Mouse (Mus musculus) heart, adult 18-20 months (tissue): ENCODE data around the gene Sgsm3. TPM values are rescaled to one million over a fixed set of nuclear protein-coding genes. Genes with fewer than 3 reads are reported as not detected.
A peak's percentile ranks its signal among the peaks of the same experiment; 100 is the strongest.
"Not testable (repeated sequence)": the region's sequence is repeated elsewhere in the genome, so short reads cannot be mapped to it uniquely, and the experiment has no call there.

ENCODE experiments used
- DNase-seq, 2 experiments: peaks; one replicate each; pipeline ENCODE4 v3.0.0; 2021 to 2022; ENCODE audit warnings: mixed read lengths in 1 of 2
- long read RNA-seq, 2 experiments: library from polyadenylated mRNA; stranded (forward); transcript quantifications; one replicate each; pipeline ENCODE4 v2.0.0; 2021
- total RNA-seq, 2 experiments: library from RNA; stranded (reverse); gene quantifications; 2 replicates each; pipeline ENCODE4 v1.2.3; 2021

The Sgsm3 gene
- 10 to 100 TPM; 13.2 to 13.3 TPM for total RNA-seq
- long read RNA-seq, experiment 1, transcript Sgsm3-208 (22 exons, 2,997 nt): major isoform, 6 of 8 reads
- long read RNA-seq, experiment 1, partial matches to known transcripts: 0 of 8 reads
- long read RNA-seq, experiment 1, other reads (novel, unspliced or antisense): 2 of 8 reads
- long read RNA-seq, experiment 2, transcript Sgsm3-208 (22 exons, 2,997 nt): major isoform, 11 of 13 reads
- long read RNA-seq, experiment 2, partial matches to known transcripts: 1 of 13 reads
- long read RNA-seq, experiment 2, other reads (novel, unspliced or antisense): 1 of 13 reads

DNA sequence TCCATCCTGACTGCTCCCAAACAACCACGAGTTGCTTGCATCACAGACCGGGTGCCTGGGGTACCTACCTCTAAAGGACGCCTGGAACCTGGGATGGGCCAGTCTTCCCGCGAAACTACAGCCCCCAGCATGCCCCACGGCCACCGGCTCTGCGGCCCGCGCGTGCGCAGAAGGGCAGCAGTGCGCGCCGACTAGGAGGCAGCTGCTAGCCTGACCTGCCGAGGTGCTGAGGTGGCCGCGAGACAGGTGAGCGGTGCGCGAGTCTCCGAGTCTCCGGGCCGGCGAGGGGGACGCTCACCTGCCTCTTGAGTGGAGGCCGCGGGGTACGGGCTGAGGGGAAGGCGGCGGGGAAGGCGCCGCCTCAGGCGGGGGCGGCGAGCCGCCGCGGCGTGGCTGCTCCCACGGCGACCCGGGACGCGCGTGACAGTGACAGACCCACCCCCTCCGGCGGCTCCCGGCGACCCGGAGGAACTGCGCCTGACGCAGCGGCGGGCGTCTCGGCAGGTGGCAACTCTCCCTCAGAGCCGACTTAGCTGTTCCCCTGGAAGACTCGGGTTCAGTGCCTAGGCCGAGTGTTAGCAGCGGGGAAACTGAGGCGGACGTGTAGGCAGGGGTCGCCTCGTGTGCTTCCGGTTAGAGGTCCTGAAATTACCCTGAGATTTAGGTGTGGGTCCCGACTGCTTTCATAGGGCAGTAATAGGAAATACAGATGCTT is at the start of gene Sgsm3:
TSS of gene Sgsm3 (plus strand) at position 146 of the 715 bp plus-strand sequence.
- peak; percentile 87 to 89 for DNase-seq

- no peak for DNase-seq
Observed at GRCm38 (mm10) chr15:80928811-80929355, 48.7 kb upstream of the Sgsm3 start.

GRCm38 (mm10) chr15:80930048-80930571 is 47.5 kb upstream of the Sgsm3 start:
- no peak for DNase-seq

- not testable (repeated sequence) for DNase-seq
Observed at GRCm38 (mm10) chr15:80930676-80931320, 46.8 kb upstream of the Sgsm3 start.

DNA sequence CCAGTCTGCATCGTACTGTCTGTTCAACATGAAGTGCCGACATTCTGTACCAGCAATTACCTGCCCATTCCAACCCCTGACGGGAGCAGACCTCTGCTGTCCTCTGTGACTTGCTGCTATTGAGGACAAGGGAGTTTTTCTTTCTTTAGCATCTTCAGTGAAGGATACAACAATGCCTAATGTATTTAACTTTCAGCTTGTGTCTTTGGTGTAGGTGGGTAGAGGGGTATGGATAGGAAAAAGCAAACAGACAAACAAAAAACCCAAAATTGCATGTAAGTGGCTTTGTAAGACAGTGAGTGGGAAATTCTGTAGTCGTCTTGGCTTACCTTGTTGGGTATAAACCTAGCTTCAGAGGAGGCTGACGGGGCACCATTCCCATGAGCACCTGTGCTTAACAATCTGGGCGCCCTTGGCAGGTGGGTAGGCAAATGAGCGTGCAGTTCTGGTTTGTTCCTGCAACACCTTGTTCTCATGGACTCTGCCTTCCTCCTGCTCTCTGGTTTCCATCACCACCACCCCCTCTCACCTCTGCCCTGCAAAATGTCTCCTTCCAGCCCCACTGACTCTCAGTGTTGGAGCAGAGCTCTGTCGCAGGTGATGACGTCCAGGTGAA is 46.1 kb upstream of the Sgsm3 start:
- no peak for DNase-seq

- no peak for DNase-seq
Observed at GRCm38 (mm10) chr15:80934841-80935240, 42.7 kb upstream of the Sgsm3 start.

- peak; percentile 20 to 21 for DNase-seq
Observed at GRCm38 (mm10) chr15:80936686-80937085, 40.9 kb upstream of the Sgsm3 start.

DNA sequence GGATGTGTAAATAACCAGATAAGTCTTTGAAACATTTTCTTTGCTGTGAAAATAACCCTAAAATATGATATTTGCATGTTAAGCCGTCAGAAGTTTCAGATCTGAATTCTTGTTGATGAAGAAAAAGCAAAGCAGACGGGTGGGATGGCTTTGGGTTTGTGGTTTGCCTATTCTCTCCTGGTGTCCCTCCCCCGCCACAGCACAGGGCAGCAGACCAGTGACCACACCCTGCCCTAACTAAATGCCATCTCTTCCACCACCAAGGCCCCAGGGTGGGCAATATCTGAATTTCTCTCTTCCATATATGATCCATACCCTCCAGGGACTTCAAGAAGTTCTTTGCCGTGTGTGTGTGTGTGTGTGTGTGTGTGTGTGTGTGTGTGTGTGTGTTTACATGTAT is 39.0 kb upstream of the Sgsm3 start:
- no peak for DNase-seq

- no peak for DNase-seq
Observed at GRCm38 (mm10) chr15:80939401-80939800, 38.2 kb upstream of the Sgsm3 start.

DNA sequence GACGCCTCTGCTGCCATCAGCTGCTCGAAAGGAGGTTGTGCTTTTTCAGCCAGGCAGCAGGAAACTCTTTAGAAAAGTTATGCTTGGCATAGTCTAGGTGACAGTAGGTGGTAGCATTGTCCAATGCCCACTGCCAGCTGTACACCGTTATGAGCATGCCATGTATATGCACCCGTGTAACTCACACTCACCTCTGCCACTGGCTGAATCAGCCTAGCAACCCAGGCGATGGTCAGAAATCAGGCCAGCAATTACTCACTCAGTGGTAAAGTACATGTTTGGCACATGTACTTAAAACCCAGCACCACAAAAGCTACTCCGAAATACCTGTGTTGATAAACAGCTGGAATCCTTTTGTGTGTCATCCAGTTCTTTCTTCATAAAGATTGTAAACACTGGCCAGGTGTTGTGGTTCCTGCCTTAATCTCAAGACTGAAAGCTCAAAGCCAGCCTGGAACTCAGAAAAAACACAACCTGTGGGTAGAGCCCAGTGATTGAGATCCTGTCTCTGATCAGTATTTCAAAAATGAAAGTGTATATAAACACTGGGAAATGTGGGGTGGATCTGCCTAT is 36.0 kb upstream of the Sgsm3 start:
- DNase-seq: no peak

- DNase-seq: peak in 1 of 2 experiments; percentile 28
Observed at GRCm38 (mm10) chr15:80945851-80946250, 31.7 kb upstream of the Sgsm3 start.

- DNase-seq: peak; percentile 90 to 92
Observed at GRCm38 (mm10) chr15:80948145-80949135, 29.1 kb upstream of the Sgsm3 start, which contains the start of gene Adsl. Gene Adsl, plus strand, starts transcription at chr15:80948490.

DNA sequence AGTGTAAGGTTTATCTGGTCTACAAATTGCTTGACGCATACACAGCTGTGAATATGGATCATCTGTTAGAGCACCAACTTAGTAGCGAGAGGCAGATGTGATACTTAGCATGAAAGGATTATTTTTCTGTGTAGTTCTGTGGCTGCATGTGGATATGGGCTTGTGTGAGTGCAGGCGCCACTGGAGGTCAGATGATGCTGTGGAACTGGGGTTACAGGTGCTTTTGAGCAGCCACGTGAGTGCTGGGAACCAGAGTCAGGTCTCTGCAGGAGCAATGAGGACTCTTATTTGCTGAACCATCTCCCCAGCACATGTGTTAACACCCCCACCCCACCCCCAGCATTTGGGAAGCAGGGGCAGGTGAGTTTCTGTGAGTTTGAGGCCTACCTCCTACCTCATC is 28.1 kb upstream of the Sgsm3 start:
- DNase-seq: no peak

DNA sequence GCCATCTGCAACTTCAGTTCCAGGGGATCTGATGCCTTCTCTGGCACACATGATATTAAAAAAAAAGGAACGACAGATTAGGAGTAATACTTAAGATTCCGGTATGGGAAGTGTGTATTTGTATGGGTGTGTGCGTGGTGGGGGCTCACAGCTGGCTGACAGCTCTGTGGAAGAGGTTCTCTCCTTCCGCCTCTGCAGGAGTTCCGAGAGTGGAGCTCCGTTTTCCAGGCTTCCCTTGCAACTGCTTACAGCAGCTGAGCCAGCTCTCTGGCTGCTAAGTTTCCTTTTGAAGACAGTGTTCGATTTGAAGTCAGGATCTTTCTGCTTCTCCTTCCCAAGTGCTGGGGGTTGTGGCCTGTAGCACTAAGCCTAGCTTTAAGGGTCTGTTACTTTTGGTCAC is 27.5 kb upstream of the Sgsm3 start:
- DNase-seq: no peak

GRCm38 (mm10) chr15:80953971-80954370 is 23.6 kb upstream of the Sgsm3 start:
- DNase-seq: no peak

GRCm38 (mm10) chr15:80954861-80955260 is 22.7 kb upstream of the Sgsm3 start:
- no peak for DNase-seq

- no peak for DNase-seq
Observed at GRCm38 (mm10) chr15:80955836-80956438, 21.6 kb upstream of the Sgsm3 start.

- no peak for DNase-seq
Observed at GRCm38 (mm10) chr15:80969371-80969770, 8.2 kb upstream of the Sgsm3 start.

GRCm38 (mm10) chr15:80974311-80974710 is 3.3 kb upstream of the Sgsm3 start:
- DNase-seq: no peak

DNA sequence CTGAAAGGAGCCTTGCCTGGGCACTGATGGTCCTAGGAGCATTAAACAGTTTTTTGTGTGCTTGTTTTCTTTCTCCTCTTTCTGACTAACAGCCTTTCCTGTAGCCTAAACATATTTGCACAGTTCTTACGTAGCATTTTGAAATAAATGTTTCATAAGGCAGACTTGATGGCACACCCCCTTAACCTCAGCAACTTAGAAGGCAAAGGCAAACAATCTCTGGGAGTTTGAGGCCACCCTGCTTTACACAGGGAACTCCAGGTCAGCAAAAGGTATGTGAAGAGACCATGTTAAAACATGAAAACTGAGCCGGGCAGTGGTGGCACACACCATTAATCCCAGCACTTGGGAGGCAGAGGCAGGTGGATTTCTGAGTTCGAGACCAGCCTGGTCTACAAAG is 1.9 kb upstream of the Sgsm3 start:
- no peak for DNase-seq
